Mouse (Mus musculus): ENCODE measurements around the gene Slc51a.
A peak's percentile ranks its signal among the peaks of the same experiment; 100 is the strongest.
"Not testable (repeated sequence)": the region's sequence is repeated elsewhere in the genome, so short reads cannot be mapped to it uniquely, and the experiment has no call there.

Gene Slc51a

GRCm38 (mm10) chr16:32468488-32468887 is 19.2 kb downstream of the Slc51a start:
- DNase-seq (ENCODE audit: inconsistent ontology term) = no peak

GRCm38 (mm10) chr16:32464908-32465307 is 22.8 kb downstream of the Slc51a start:
- DNase-seq (ENCODE audit: inconsistent ontology term) = no peak

GRCm38 (mm10) chr16:32463426-32463825 is 24.3 kb downstream of the Slc51a start:
- no peak for DNase-seq (ENCODE audit: inconsistent ontology term)

GRCm38 (mm10) chr16:32462950-32463349 is 24.7 kb downstream of the Slc51a start:
- no peak for DNase-seq (ENCODE audit: inconsistent ontology term)

- DNase-seq (ENCODE audit: inconsistent ontology term) = no peak
Observed at GRCm38 (mm10) chr16:32461713-32462112, 26.0 kb downstream of the Slc51a start.

GRCm38 (mm10) chr16:32460518-32460917 is 27.2 kb downstream of the Slc51a start:
- DNase-seq (ENCODE audit: inconsistent ontology term) = no peak

- DNase-seq (ENCODE audit: inconsistent ontology term) = peak; percentile 34
Observed at GRCm38 (mm10) chr16:32457589-32458386, 29.9 kb downstream of the Slc51a start.

- no peak for DNase-seq (ENCODE audit: inconsistent ontology term)
Observed at GRCm38 (mm10) chr16:32456761-32457160, 30.9 kb downstream of the Slc51a start.

- no peak for DNase-seq (ENCODE audit: inconsistent ontology term)
Observed at GRCm38 (mm10) chr16:32456086-32456485, 31.6 kb downstream of the Slc51a start.

GRCm38 (mm10) chr16:32454646-32455045 is 33.0 kb downstream of the Slc51a start:
- DNase-seq (ENCODE audit: inconsistent ontology term) = no peak

GRCm38 (mm10) chr16:32453102-32453501 is 34.6 kb downstream of the Slc51a start:
- DNase-seq (ENCODE audit: inconsistent ontology term) = no peak

GRCm38 (mm10) chr16:32450133-32450532 is 37.5 kb downstream of the Slc51a start:
- no peak for DNase-seq (ENCODE audit: inconsistent ontology term)

GRCm38 (mm10) chr16:32449665-32450064 is 38.0 kb downstream of the Slc51a start:
- DNase-seq (ENCODE audit: inconsistent ontology term) = no peak

GRCm38 (mm10) chr16:32446563-32447138 is 41.0 kb downstream of the Slc51a start:
- no peak for DNase-seq (ENCODE audit: inconsistent ontology term)

- DNase-seq (ENCODE audit: inconsistent ontology term) = no peak
Observed at GRCm38 (mm10) chr16:32445558-32445957, 42.1 kb downstream of the Slc51a start.

GRCm38 (mm10) chr16:32444615-32445014 is 43.1 kb downstream of the Slc51a start:
- DNase-seq (ENCODE audit: inconsistent ontology term) = not testable (repeated sequence)

- no peak for DNase-seq (ENCODE audit: inconsistent ontology term)
Observed at GRCm38 (mm10) chr16:32441432-32441831, 46.2 kb downstream of the Slc51a start.

- DNase-seq (ENCODE audit: inconsistent ontology term) = no peak
Observed at GRCm38 (mm10) chr16:32437266-32437665, 50.4 kb downstream of the Slc51a start.

- peak; percentile 12 for DNase-seq (ENCODE audit: inconsistent ontology term)
Observed at GRCm38 (mm10) chr16:32436657-32437056, 51.0 kb downstream of the Slc51a start.

GRCm38 (mm10) chr16:32434691-32435090 is 53.0 kb downstream of the Slc51a start:
- no peak for DNase-seq (ENCODE audit: inconsistent ontology term)

GRCm38 (mm10) chr16:32434066-32434465 is 53.6 kb downstream of the Slc51a start:
- no peak for DNase-seq (ENCODE audit: inconsistent ontology term)

GRCm38 (mm10) chr16:32433138-32433537 is 54.5 kb downstream of the Slc51a start:
- no peak for DNase-seq (ENCODE audit: inconsistent ontology term)

GRCm38 (mm10) chr16:32431926-32432325 is 55.8 kb downstream of the Slc51a start:
- DNase-seq (ENCODE audit: inconsistent ontology term) = no peak

Measured in Muller cell, postnatal 12 days (primary cell).